Mouse (Mus musculus) megakaryocyte, embryonic 14.5 days (primary cell): ENCODE measurements around the gene Gm20388.

Source experiments
- FLI1 ChIP-seq: IDR thresholded peaks from 2 replicates; pipeline ENCODE4 v1.6.1; 2012; ENCODE audit warnings: low read length, inconsistent platforms, mixed read lengths
- GATA1 ChIP-seq: IDR thresholded peaks from 3 replicates; pipeline ENCODE4 v1.6.1; 2012; ENCODE audit warnings: mixed read lengths, low read length, inconsistent platforms, borderline replicate concordance

DNA sequence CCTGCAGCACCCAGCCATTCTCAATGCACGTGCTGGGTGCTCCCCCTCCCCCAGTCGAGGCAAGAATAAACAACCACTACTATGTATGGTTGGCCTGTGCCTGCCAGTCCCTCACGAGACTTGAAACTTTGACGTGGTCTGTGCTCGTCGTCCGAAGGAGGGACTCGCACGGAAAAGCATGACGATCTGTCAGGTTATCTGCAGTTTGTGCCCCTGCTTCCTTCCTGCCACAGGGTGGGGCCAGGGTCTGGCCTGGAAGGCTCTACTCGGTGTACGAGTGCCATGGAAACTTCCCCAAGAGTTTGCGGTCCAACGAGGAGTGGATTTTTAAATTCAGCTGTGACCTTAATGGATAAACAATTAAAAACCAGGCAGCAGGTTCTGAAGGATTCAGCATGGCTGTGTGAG is 3896.4 kb downstream of the Gm20388 start:
- TF ChIP-seq GATA1 (no peak), FLI1 (no peak)
